Mouse (Mus musculus): ENCODE data around the gene Serpinb3d.
"Not testable (repeated sequence)": the region's sequence is repeated elsewhere in the genome, so short reads cannot be mapped to it uniquely, and the experiment has no call there.

Gene Serpinb3d
- long read RNA-seq, experiment 1: 0 reads
- long read RNA-seq, experiment 2: 0 reads

DNA sequence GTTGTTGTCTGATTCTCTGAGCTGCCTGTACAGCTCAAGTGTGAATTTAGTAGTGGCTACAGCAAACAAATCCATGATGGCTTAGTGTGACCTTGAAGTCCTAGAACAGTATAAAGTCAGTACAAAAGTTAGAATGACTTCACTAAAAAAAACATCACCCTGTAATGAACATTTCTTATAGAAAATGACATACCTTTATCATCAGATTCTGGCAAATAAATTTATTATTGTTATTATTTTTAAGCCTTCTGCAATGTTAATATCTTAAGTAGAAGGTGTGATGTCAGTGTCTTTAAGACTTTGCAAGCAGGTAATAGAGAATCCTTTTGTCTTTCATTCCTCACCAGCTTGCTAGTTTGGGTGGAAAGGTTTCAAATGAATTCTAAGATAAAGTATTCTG is at the start of gene Serpinb3d:
Serpinb3d (minus strand) TSS at position 101 of the 400 bp plus-strand sequence.
- intact Hi-C loops (cut with DNase I): no loop called here

DNA sequence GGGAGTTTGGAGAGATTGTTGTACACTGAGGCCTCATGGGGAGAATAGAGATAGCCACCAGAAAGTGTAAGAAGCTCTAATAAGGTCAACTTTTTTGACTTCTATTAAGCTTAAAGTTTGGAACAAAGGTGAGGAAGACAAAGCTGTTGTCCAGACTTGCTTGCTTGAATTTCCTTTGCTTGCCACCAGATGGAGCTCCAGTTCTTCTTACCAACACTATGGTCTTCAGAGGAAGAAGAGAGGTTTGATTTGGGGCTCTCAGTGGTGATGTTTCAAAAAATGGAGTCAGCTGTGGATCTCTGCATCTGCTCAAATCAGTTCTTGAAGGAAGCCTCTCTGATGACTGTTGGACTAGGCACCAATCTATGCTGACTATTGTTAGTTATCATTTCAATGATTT is 44.1 kb upstream of the Serpinb3d start:
- intact Hi-C loops (cut with DNase I): loop anchor here (5.0 kb wide), 1 partner anchor 225 kb away; no protein-coding TSS in a partner anchor

DNA sequence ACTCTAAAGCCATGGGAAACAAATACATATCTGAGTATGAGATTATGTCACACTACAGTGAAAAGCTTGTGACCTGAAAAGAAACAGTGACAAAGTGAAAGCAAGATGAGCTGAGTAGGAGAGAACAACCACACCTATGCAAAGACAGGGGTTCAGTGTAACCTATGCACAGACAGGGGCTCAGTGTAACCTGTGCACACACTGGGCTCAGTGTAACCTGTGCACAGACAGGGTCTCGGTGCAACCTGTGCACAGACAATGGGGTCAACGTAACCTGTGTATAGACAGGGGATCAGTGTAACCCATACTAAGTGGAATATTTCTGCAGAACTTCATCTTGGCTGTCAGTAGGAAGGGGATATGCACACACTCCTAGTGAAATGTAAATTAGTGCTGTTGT is 15.1 kb upstream of the Serpinb3d start:
- intact Hi-C loops (cut with DNase I): no loop called here

DNA sequence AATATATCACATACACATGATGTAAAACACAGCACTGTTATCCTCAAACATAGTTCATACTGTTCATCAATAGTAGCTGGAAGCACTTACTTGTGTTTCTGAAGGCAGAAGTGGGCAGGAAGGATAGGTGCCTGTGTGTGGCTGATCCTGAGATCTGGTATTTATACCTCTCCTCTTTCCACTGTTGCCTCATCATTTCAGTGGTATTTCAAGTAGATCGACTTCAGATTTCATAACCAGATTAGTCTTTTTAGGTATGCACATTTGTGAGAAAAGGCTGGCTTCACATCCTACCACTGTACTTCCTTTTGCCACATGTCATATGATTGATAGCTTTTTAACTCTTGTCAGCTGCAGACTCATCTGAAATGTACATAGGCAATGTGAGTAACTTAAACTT is 31.1 kb downstream of the Serpinb3d start, which contains the start of gene Serpinb3a:
Serpinb3a (minus strand) TSS at position 101 of the 400 bp plus-strand sequence.
- intact Hi-C loops (cut with DNase I): no loop called here

DNA sequence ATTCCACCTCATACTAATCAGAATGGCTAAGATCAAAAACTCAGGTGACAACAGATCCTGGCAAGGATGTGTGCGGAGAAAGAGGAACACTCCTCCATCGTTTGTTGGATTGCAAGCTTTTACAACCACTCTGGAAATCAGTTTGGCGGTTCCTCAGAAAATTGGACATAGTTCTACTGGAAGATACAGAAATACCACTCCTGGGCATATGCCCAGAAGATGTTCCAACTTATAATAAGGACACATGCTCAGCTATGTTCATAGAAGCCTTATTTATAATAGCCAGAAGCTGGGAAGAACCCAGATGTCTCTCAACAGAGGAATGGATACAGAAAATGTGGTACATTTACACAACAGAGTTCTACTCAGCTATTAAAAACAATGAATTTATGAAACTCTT is 49.1 kb downstream of the Serpinb3d start:
- intact Hi-C loops (cut with DNase I): not testable (repeated sequence)

Measured in adrenal gland (tissue).